Mouse (Mus musculus) hindbrain, embryonic 11.5 days (tissue): ENCODE measurements at regions not wholly inside any gene's neighbourhood (a gene's known extent, or its start where the extent isn't known, plus 50 kb on each side); places are given as distances from the start of the nearest gene placed in this dataset.

Source experiments
- ATAC-seq: fragments of 200-750 bp; cut with Nextera tagmentation; 2 replicates; pipeline ENCODE4 v1.8.0; 2017; ENCODE audit warnings: mild to moderate bottlenecking, moderate TSS enrichment, moderate library complexity; ENCODE audit not compliant: low FRiP score
- DNase-seq: peaks from one replicate; pipeline ENCODE4 v3.0.0-alpha.2; 2015; ENCODE audit warnings: low spot score
- H3K27ac ChIP-seq: fragments of 300-500 bp; sonication (generic); 2 replicates; pipeline ENCODE4 v1.5.1; 2014; ENCODE audit warnings: mild to moderate bottlenecking, low read depth, low read length
- H3K27me3 ChIP-seq: fragments of 300-500 bp; sonication (generic); 2 replicates; pipeline ENCODE4 v1.6.1; 2014; ENCODE audit warnings: mild to moderate bottlenecking, low read length, moderate library complexity, mixed read lengths; ENCODE audit not compliant: control insufficient read depth, insufficient read depth
- H3K36me3 ChIP-seq: fragments of 300-500 bp; sonication (generic); 2 replicates; pipeline ENCODE4 v1.6.1; 2014; ENCODE audit warnings: mild to moderate bottlenecking, low read length, moderate library complexity, mixed read lengths; ENCODE audit not compliant: control insufficient read depth, insufficient read depth
- H3K4me1 ChIP-seq: fragments of 300-500 bp; sonication (generic); replicated peaks from 2 replicates; pipeline ENCODE4 v1.6.1; 2014; ENCODE audit warnings: low read length, mixed read lengths; ENCODE audit not compliant: control insufficient read depth, insufficient read depth
- H3K4me2 ChIP-seq: fragments of 300-500 bp; sonication (generic); replicated peaks from 2 replicates; pipeline ENCODE4 v1.6.1; 2014; ENCODE audit warnings: mild to moderate bottlenecking, low read depth, low read length
- H3K4me3 ChIP-seq: fragments of 300-500 bp; sonication (generic); 2 replicates; pipeline ENCODE4 v1.5.1; 2014; ENCODE audit warnings: low read depth, low read length
- H3K9ac ChIP-seq: fragments of 300-500 bp; sonication (generic); 2 replicates; pipeline ENCODE4 v1.6.1; 2014; ENCODE audit warnings: low read depth, low read length
- H3K9me3 ChIP-seq: fragments of 300-500 bp; sonication (generic); 2 replicates; pipeline ENCODE4 v1.6.1; 2016; ENCODE audit warnings: low read length; ENCODE audit not compliant: control insufficient read depth
- WGBS: fragments of 180-500 bp; shearing (Covaris S2); extraction: QIAGEN DNeasy Blood & Tissue Kit; methylation state at CpG from one replicate; pipeline ENCODE4 v1.1.7; 2014; 5-methylcytosine and 5-hydroxymethylcytosine counted together

- H3K9me3 ChIP-seq = no peaks in the 10 kb centered on the region
- no peak overlapping the region for H3K9ac ChIP-seq
- no peak overlapping the region for H3K4me3 ChIP-seq
- H3K27ac ChIP-seq = no peak overlapping the region
- H3K36me3 ChIP-seq = no peaks in the 10 kb centered on the region
- DNase-seq (peak; percentile 52), ATAC-seq (peak; percentile 53)
- no peaks in the 10 kb centered on the region for H3K27me3 ChIP-seq
- H3K4me2 ChIP-seq = peak overlapping the region; percentile 30
- 0 out of 2 replicates have a peak, but pooled peaks cover 2% of the 10 kb centered on the region for H3K4me1 ChIP-seq
- WGBS = 10% methylated on average over 18 of the region's 18 CpGs
These were observed 67.8 kb upstream of the Zeb2 start for GRCm38 (mm10) chr2:45184704-45185620.

GRCm38 (mm10) chr2:45184149-45184548 is 67.0 kb upstream of the Zeb2 start:
- 32% methylated on average over 6 of the region's 6 CpGs for WGBS
- ATAC-seq = peak; percentile 38; the same call in 1 of the 2 replicates
- H3K27ac ChIP-seq = no peak overlapping the region

GRCm38 (mm10) chr2:45182876-45183275 is 65.7 kb upstream of the Zeb2 start:
- no peaks in the 10 kb centered on the region for H3K9me3 ChIP-seq
- no peak overlapping the region for H3K9ac ChIP-seq
- ATAC-seq (no peak), DNase-seq (no peak)
- 0 out of 2 replicates have a peak, but pooled peaks cover 2% of the 10 kb centered on the region for H3K4me1 ChIP-seq
- H3K27me3 ChIP-seq = no peaks in the 10 kb centered on the region
- 73% methylated on average over 1 of the region's 1 CpGs for WGBS
- no peaks in the 10 kb centered on the region for H3K36me3 ChIP-seq
- H3K27ac ChIP-seq = no peak overlapping the region
- no peak overlapping the region for H3K4me2 ChIP-seq
- no peak overlapping the region for H3K4me3 ChIP-seq

More at GRCm38 (mm10) chr2:45184149-45184548, 67.0 kb upstream of the Zeb2 start:
- Histone ChIP-seq H3K36me3 (no peaks in the 10 kb centered on the region), H3K9me3 (no peaks in the 10 kb centered on the region), H3K9ac (no peak overlapping the region), H3K4me1 (0 out of 2 replicates have a peak, but pooled peaks cover 2% of the 10 kb centered on the region), H3K4me3 (no peak overlapping the region), H3K27me3 (no peaks in the 10 kb centered on the region), H3K4me2 (no peak overlapping the region)
- peak; percentile 21 for DNase-seq

GRCm38 (mm10) chr2:45181552-45181951 is 64.4 kb upstream of the Zeb2 start:
- H3K36me3 ChIP-seq = no peaks in the 10 kb centered on the region
- H3K27me3 ChIP-seq = no peaks in the 10 kb centered on the region
- 75% methylated on average over 7 of the region's 7 CpGs for WGBS
- DNase-seq (no peak), ATAC-seq (no peak)
- no peak overlapping the region for H3K27ac ChIP-seq
- H3K4me3 ChIP-seq = no peak overlapping the region
- 0 out of 2 replicates have a peak, but pooled peaks cover 2% of the 10 kb centered on the region for H3K4me1 ChIP-seq
- no peak overlapping the region for H3K9ac ChIP-seq
- no peak overlapping the region for H3K4me2 ChIP-seq
- H3K9me3 ChIP-seq = no peaks in the 10 kb centered on the region

GRCm38 (mm10) chr2:45178849-45179453 is 61.8 kb upstream of the Zeb2 start:
- no peaks in the 10 kb centered on the region for H3K36me3 ChIP-seq

GRCm38 (mm10) chr2:45172382-45172781 is 55.2 kb upstream of the Zeb2 start:
- ATAC-seq = no peak

More at GRCm38 (mm10) chr2:45178849-45179453, 61.8 kb upstream of the Zeb2 start:
- H3K4me1 ChIP-seq = no peaks in the 10 kb centered on the region
- H3K4me2 ChIP-seq = no peak overlapping the region
- DNase-seq (no peak), ATAC-seq (0 out of 2 replicates have a peak, but pooled peaks have one; percentile 35)
- no peak overlapping the region for H3K9ac ChIP-seq
- H3K27me3 ChIP-seq = no peaks in the 10 kb centered on the region
- no peak overlapping the region for H3K27ac ChIP-seq
- no peak overlapping the region for H3K4me3 ChIP-seq
- H3K9me3 ChIP-seq = no peaks in the 10 kb centered on the region
- 88% methylated on average over 1 of the region's 1 CpGs for WGBS

GRCm38 (mm10) chr2:45171520-45172173 is 54.5 kb upstream of the Zeb2 start:
- no peaks in the 10 kb centered on the region for H3K9me3 ChIP-seq

More at GRCm38 (mm10) chr2:45172382-45172781, 55.2 kb upstream of the Zeb2 start:
- Histone ChIP-seq H3K4me3 (no peak overlapping the region), H3K9ac (no peak overlapping the region), H3K27ac (no peak overlapping the region), H3K4me2 (no peak overlapping the region), H3K36me3 (no peaks in the 10 kb centered on the region), H3K27me3 (no peaks in the 10 kb centered on the region), H3K4me1 (no peaks in the 10 kb centered on the region; the same call in 1 of the 2 replicates), H3K9me3 (no peaks in the 10 kb centered on the region)
- 87% methylated on average over 8 of the region's 8 CpGs for WGBS
- DNase-seq = no peak

GRCm38 (mm10) chr2:45170272-45170671 is 53.1 kb upstream of the Zeb2 start:
- H3K27me3 ChIP-seq = no peaks in the 10 kb centered on the region
- H3K9me3 ChIP-seq = no peaks in the 10 kb centered on the region
- H3K27ac ChIP-seq = no peak overlapping the region
- H3K4me3 ChIP-seq = no peak overlapping the region
- no peak for DNase-seq
- H3K4me1 ChIP-seq = no peaks in the 10 kb centered on the region; the same call in 1 of the 2 replicates
- H3K4me2 ChIP-seq = no peak overlapping the region
- 69% methylated on average over 3 of the region's 3 CpGs for WGBS
- no peak overlapping the region for H3K9ac ChIP-seq
- ATAC-seq = no peak
- H3K36me3 ChIP-seq = no peaks in the 10 kb centered on the region

More at GRCm38 (mm10) chr2:45171520-45172173, 54.5 kb upstream of the Zeb2 start:
- Histone ChIP-seq H3K36me3 (no peaks in the 10 kb centered on the region), H3K4me1 (no peaks in the 10 kb centered on the region; the same call in 1 of the 2 replicates), H3K9ac (no peak overlapping the region), H3K27me3 (no peaks in the 10 kb centered on the region), H3K4me3 (no peak overlapping the region), H3K27ac (no peak overlapping the region), H3K4me2 (no peak overlapping the region)
- WGBS = 68% methylated on average over 12 of the region's 12 CpGs
- no peak for ATAC-seq
- no peak for DNase-seq
